Mouse (Mus musculus) C2C12 (cell line): ENCODE data around the gene Gm45062.

ENCODE experiments used
- CEBPB ChIP-seq: IDR thresholded peaks from one replicate; pipeline ENCODE4 v1.6.1; 2011; ENCODE audit warnings: low read depth, mild to moderate bottlenecking, control low read depth, moderate library complexity
- CTCF ChIP-seq: IDR thresholded peaks from one replicate; pipeline ENCODE4 v1.5.1; 2011; ENCODE audit not compliant: control insufficient read depth, insufficient read depth, insufficient read length
- FOSL1 ChIP-seq: IDR thresholded peaks from one replicate; pipeline ENCODE4 v1.8.0; 2011; ENCODE audit warnings: mild to moderate bottlenecking, low read length; ENCODE audit not compliant: poor library complexity, insufficient read depth, severe bottlenecking
- MAX ChIP-seq: IDR thresholded peaks from one replicate; pipeline ENCODE4 v1.6.1; 2011; ENCODE audit warnings: mild to moderate bottlenecking, control low read depth
- MYOD1 ChIP-seq: IDR thresholded peaks from one replicate; pipeline ENCODE4 v1.6.1; 2011; ENCODE audit warnings: low read depth; ENCODE audit not compliant: control insufficient read depth, insufficient read length
- USF1 ChIP-seq: IDR thresholded peaks from one replicate; pipeline ENCODE4 v1.6.1; 2011; ENCODE audit warnings: low read depth, mild to moderate bottlenecking, control low read depth, moderate library complexity

DNA sequence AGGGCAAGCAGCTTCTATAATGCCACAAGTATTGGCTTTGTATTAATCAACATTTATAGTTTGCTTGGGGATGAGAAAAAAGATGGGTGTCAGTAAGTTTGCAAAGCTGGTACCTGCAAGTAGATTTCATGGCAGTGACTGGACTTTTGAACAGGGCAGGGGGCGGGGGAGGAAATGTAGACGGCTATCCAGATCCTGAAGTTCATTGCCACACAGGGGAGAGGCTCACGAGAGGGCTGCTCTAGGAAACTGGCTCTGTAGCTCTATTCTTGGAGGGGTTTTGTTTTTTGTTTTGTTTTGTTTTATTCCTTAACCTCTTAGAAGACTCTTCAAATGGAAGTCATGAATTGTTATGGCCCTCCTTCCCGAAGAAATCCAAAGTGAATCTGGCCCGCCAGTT lies 162.2 kb downstream of the Gm45062 start:
- TF ChIP-seq CTCF (no peak), MAX (no peak), FOSL1 (no peak), USF1 (no peak), CEBPB (no peak), MYOD1 (no peak)
